Mouse (Mus musculus) fat pad, adult 2 months (tissue): ENCODE results near the gene Serpina6.
A peak's percentile ranks its signal among the peaks of the same experiment; 100 is the strongest.
"Not testable (repeated sequence)": the region's sequence is repeated elsewhere in the genome, so short reads cannot be mapped to it uniquely, and the experiment has no call there.

Source experiments
- DNase-seq: peaks from one replicate; pipeline ENCODE4 v3.0.0-alpha.2; 2011; ENCODE audit warnings: low read depth, low spot score; ENCODE audit errors: extremely low read depth

The Serpina6 gene

GRCm38 (mm10) chr12:103656848-103657626 lies at the start of gene Serpina6:
Serpina6 (minus strand) TSS chr12:103657212.
- no peak for DNase-seq

- DNase-seq: no peak
Measured at GRCm38 (mm10) chr12:103706113-103706512, 49.1 kb upstream of the Serpina6 start.

DNA sequence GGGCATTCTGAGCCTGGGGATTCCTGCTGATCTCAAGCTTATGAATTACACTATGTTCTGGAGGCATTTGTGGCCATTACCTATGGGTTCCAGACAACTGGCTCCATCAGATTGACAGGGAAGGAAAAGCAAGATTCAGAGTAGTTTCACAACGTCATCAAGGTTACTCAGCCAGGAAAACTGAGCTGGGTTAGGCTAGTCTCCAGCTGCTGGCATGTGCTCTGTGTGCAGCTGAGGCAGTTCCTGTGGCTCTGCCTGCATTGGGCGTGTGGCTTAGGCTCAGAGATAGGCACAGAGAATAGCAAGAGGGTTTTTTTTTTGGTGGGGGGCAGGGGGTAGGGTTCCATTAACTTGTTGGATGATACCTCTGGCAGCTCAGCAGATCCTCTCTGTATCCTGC lies 48.5 kb upstream of the Serpina6 start:
- peak; percentile 1 for DNase-seq

DNA sequence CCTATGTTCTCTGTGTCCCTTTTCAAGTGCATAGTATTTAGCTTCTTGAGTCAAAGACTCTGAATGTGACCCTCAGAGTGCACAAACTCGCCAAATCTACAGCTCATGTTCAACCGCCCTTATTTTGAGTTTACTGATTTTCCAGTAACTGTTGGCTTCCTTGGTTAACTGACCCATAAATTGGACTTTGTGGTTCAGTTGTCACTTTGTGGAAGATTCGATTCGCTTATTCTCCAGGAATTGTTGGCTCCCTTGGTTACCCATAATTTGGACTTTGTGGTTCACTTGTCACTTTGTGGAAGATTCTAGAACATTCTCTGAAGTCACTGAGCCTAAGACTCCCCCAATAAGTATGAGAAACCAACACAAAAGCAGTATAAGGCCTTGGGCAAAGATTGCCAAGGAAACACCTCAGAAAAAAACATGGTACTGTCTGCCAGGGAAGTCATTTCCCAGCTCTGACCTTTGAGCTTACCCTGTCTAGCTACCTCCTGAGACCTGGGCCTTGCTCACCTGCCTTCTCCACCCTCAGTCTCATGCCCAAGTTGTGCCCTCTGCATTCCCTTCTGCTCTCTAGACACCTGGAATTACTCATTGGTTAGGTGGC lies 43.2 kb upstream of the Serpina6 start:
- no peak for DNase-seq

GRCm38 (mm10) chr12:103695429-103695828 lies 38.4 kb upstream of the Serpina6 start, which contains the start of gene Serpina1f:
Serpina1f (minus strand) TSS chr12:103695529.
- DNase-seq: no peak

- no peak for DNase-seq
Measured at GRCm38 (mm10) chr12:103688221-103688814, 31.3 kb upstream of the Serpina6 start.

DNA sequence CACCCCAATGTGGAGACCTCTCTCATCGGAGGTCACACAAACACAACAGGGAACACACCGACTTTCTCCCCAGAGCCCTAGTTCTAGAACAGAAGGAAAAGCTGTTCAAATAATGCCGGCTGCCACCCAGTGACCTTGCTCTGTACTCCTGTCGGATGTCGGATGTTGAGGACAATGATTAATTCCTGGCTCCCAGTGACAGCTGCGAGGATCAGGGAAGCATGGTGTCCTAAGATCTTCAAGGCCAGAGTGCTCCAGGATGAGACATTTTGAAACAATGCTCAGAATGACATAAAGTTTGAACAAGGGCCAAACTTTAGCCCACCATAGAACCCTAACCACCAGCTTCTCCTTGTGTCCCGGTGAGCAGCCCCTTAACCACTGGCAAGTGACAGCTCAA lies 30.0 kb upstream of the Serpina6 start:
- DNase-seq: no peak

DNA sequence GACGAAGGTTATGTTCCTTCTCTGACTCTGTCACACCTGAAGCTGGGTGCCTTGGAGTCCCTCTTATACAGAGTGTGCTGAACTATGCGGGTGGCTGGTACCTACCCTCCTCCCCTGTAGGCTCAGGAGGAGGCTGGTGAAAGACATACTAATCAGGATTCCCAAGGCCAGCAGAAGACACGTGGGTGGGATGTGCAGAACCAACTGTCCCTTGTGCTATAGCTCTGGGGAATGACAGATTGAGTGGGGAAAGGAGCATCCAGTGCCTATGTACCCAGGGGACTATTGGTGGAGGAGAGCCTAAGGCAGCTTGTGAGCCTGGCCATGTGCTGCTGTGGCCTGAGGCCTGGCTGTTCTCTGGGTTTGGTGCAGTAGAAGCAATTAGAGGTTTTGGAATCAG lies 29.0 kb upstream of the Serpina6 start:
- DNase-seq: no peak

DNA sequence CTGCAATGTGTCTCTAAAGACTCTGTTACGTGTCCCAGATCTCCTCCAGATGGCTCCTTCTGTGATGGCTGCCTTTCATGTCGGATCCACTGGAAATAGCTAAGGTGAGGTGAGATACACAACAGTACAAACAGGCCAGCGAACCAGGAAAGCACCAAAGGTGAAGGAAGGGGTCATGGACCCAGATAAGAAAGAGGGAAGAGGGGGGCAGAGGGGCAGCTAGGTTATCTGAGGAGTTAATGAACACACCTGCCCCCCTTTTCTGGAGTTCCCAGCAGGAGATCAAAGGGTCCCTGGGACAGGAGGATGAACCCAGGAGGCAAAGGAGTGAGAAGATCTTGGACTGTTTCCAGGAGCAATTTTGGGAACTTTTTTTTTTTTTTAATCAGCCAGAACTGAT lies 28.4 kb upstream of the Serpina6 start:
- DNase-seq: no peak

DNA sequence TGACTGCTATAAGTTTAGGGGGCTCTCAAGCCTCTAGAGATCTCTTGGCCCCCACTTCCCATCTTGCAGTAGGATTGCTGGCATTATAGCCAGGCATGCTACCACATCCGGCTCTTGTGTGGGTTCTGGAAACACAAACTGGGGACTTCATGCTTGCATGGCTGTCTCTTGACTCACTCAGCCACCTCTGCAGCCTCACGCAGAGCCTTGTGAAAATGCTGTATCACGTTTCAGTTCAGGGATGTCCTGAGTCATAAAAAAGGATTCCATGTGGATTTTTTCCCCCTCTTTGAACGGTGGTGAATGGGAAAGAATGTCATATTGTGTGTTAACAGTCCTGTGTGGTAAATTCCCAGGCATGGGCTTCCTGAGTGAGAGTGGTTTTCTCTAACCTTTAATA lies 26.8 kb upstream of the Serpina6 start:
- no peak for DNase-seq

DNA sequence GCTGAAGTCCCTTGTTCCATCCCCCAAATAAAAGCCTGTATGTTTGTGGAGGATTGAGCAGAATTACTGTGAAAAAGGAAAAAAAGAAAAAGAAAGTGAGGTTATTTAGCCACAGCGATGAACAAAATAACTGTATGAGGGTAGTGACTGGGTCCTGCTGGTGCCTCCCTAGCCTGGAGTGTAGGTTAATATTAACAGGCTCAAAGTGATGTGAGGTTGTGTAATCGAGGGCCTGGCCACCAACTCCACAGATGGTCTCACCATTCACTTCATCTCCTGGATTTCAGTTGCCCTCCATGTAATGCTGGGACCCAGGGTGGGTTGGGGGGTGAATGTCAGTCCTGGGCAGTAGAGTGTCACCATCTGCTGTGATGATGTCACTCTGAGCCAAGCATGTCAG lies 24.7 kb upstream of the Serpina6 start:
- DNase-seq: no peak

DNA sequence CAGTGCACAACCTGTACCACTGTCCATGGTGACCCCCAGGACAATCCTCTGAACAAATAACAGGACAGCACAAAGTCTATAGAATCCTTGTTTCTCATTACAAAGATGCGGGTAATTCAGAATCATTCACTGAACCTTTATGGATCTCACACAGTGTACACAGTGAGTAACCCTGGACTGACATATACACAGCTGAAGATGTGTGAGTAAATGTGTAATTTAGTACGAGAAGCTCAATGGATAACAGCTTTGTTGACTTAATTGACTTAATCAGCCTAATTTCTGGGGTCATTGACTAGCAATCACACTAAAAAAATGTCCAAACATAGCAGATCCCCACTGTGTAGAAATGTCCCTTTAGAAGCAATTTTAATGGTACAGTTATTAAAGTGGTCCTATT lies 24.2 kb upstream of the Serpina6 start:
- DNase-seq: no peak

DNA sequence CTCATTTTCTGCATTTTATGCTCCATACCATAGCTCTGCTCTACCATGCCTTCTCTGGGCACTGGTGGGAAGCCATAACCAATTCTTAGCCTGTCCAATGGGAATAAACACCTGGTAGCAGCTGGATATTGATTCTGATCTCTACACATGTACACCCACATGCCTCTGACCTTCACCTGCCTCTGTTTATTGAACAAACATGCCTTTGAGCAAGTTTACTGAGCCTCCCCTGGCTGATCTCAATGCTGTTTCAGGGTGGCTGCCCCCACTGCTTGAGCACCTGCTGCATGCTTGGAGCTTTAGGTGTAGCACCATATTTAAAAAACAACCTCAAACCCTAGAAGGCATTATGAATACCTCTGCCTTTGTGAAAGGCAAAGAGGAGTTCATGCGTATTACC lies 22.8 kb upstream of the Serpina6 start:
- not testable (repeated sequence) for DNase-seq

DNA sequence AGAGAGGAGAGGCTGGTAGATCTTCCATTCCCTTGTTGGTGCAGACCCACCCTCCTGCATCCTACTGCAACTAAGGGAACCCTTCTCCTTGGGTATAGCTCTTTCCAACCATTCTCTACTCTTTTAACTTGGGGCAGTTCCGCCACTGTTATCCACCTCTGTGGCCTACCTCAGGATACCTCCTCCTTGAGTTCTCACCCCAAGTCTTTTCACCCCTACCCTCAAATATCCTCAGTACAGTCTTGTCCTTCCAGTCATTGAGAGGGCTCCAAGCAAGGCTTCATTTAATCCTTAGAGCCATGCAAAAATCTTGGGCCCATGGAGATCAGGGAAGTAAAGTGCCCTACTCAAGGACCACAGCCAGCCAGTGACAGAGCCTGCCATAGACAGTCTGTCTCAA lies 19.0 kb upstream of the Serpina6 start, which contains the start of gene Serpina16:
TSS of gene Serpina16 (minus strand) at position 101 of the 400 bp plus-strand sequence.
- no peak for DNase-seq

DNA sequence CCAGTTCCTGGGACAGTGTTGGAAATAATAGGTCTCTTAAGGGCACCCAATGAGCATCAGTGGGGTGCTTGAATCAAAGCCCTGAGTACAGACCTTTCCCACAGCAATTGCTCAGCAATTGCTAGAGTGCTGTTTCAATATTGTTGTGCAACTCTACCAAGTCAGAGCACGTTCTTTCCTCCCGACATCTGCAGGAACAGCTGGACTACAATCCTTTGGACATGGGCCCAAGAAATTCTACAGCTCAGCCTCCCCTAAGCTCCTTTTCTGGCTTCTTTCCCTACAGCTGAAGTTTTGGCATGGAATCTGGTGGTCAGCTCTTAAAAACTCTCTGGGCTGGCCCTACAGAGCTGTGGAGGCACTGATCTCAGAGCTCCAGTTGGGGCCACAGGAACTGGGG lies 16.2 kb upstream of the Serpina6 start:
- peak; percentile 50 for DNase-seq

DNA sequence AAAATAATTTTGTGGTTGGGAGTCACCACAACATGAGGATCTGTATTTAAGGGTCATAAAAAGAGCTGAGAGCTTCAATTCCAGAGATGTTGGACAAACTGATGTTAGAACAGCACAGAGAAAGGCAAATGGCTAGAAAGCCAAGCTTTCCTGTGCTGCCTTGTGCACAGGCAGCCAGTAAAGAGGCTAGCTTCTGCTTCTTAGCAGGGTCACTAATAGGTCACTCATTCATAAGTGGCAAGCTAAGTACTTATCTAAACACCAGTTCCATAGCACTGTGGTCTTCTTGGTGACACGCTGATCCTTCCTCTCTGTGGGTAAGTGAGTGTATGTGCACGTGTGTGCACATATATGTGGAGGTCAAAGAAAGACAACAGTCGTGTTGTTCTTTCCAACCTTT lies 14.5 kb upstream of the Serpina6 start:
- DNase-seq: no peak

GRCm38 (mm10) chr12:103670964-103671363 lies 14.0 kb upstream of the Serpina6 start:
- no peak for DNase-seq

GRCm38 (mm10) chr12:103670344-103670743 lies 13.3 kb upstream of the Serpina6 start:
- no peak for DNase-seq

- DNase-seq: no peak
Measured at GRCm38 (mm10) chr12:103665286-103665685, 8.3 kb upstream of the Serpina6 start.

DNA sequence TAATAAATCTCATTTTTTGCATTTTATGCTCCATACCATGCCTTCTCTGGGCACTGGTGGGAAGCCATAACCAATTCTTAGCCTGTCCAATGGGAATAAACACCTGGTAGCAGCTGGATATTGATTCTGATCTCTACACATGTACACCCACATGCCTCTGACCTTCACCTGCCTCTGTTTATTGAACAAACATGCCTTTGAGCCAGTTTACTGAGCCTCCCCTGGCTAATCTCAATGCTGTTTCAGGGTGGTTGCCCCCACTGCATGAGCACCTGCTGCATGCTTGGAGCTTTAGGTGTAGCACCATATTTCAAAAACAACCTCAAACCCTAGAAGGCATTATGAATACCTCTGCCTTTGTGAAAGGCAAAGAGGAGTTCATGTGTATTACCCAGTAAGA lies 5.0 kb upstream of the Serpina6 start:
- not testable (repeated sequence) for DNase-seq

DNA sequence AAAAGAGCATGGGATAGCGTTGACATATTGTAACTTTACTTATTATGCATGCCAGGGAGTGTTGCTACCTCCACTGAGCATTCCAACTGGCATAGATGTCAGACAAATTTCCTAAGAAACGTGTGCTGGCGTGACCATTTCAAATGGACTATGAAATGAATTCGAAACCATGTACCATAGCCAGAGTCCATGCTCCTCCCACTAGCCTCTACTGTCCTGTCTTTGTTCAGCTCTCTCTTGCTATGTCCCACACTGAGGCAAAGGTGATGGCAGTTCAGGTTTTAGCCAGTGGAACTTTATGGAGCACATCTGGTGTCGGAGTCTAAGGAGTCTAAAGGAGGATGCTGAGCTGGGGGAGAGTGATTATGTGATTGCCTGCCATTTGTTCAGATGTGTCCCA lies 3.1 kb upstream of the Serpina6 start:
- DNase-seq: no peak

DNA sequence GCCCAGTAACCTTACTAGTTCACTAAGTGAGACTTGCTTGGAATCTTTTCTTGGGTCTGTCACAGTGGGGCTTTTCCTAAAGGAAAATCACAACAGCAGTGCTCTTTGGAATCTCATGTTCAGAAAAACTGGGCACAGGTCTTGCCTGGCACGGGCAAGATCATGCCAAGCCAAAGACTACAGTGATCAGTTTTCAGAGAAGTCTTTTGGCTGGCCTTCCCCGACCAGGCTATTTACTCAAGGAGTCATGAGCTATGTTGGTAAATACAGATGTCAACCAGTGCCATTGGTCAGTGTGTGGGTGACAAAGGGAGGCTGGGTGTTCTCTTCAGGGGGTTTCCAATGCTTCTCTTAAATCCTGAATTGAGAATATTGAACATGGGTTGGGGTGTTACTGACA lies 2.2 kb upstream of the Serpina6 start:
- no peak for DNase-seq
